Mouse (Mus musculus): Measurements from ENCODE around the gene Arpc1a. TPM values are rescaled to one million over a fixed set of nuclear protein-coding genes. Genes with fewer than 3 reads are reported as not detected.
"Not testable (repeated sequence)": the region's sequence is repeated elsewhere in the genome, so short reads cannot be mapped to it uniquely, and the experiment has no call there.

Gene Arpc1a
- total RNA-seq, 2 experiments from 2014 or later, result 194 to 211 TPM

GRCm38 (mm10) chr5:145130995-145131394 lies 47.4 kb downstream of the Arpc1a start:
- intact Hi-C loops (cut with DNase I), result no loop called here
- DNase-seq (ENCODE audit: low spot score in 2 of 2), result no peak

DNA sequence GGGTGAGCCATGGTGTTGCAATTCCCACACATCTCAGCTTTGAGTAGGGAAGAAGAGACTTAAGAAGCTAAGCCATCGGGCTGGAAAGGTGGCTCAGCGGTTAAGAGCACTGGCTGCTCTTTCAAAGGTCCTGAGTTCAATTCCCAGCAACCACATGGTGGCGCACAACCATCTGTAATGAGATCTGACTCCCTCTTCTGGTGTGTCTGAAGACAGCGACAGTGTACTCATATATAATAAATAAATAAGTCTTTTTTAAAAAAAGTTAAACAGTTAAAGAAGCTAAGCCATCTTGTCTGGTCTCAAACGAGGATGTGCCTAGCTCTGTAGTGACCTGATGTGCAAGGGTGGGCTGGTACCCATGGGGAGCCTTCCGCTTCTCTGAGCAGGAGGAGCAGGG lies 49.6 kb downstream of the Arpc1a start:
- DNase-seq (ENCODE audit: low spot score in 2 of 2), result not testable (repeated sequence)

GRCm38 (mm10) chr5:145138836-145139235 lies 55.2 kb downstream of the Arpc1a start:
- DNase-seq (ENCODE audit: low spot score in 2 of 2), result no peak
- intact Hi-C loops (cut with DNase I), result no loop called here

More for the DNA sequence above, 49.6 kb downstream of the Arpc1a start:
- intact Hi-C loops (cut with DNase I), result not testable (repeated sequence)

GRCm38 (mm10) chr5:145139571-145140519 lies 56.2 kb downstream of the Arpc1a start, which contains the start of the genes Pdap1 and Bud31:
Gene Pdap1 (minus strand): TSS chr5:145140238.
Gene Bud31 (plus strand): TSS chr5:145140362.
- intact Hi-C loops (cut with DNase I), result loop anchor here (2.0 kb wide), 1 partner anchor 27 kb away; the partner anchor contains the start of genes Cpsf4 and Ptcd1
- DNase-seq (ENCODE audit: low spot score in 2 of 2), result peak; percentile 96 to 97

DNA sequence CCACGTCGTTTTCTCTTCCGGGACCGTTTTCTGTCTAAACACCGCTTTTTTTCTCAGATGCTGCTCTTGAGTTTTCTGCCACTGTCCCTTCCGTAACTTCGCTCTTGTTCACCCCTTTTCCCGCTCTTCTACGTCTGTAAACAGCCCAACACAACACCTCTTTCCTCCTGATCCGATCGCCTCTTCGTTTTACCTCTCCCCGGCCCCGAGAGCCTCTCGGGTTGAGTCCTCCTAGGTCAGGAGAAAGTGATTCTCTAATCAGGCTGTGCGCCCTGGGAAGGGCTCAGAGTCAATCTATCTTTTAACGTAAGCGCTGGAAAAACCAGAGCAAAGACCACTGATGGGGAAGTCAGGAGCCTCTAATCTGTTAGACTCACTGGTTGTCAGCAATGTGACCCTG lies 57.0 kb downstream of the Arpc1a start:
- intact Hi-C loops (cut with DNase I), result loop anchor here (2.0 kb wide), 1 partner anchor 26 kb away; the partner anchor contains the start of genes Cpsf4 and Ptcd1
- no peak for DNase-seq (ENCODE audit: low spot score in 2 of 2)

GRCm38 (mm10) chr5:145147748-145148147 lies 64.1 kb downstream of the Arpc1a start:
- intact Hi-C loops (cut with DNase I), result no loop called here
- DNase-seq (ENCODE audit: low spot score in 2 of 2), result no peak

DNA sequence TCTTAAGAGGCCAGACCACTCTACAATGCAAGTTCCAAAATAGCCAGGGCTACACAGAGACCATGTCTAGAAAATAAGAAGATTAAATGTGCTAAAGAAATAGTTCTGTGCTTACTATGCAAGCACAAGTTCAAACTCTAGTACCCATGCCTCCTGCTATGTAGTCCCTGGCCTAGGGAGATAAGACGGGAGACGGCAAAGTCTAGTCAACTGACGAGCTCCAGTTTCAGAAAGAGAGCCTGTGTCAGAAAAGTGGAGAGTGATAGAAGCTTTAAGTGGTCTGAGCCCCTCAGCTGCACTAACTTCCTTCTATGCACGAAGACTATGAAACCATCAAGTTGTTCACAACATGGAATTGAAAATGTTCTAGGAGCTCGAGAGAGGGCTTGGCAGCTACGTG lies 65.7 kb downstream of the Arpc1a start:
- intact Hi-C loops (cut with DNase I), result no loop called here
- no peak for DNase-seq (ENCODE audit: low spot score in 2 of 2)

DNA sequence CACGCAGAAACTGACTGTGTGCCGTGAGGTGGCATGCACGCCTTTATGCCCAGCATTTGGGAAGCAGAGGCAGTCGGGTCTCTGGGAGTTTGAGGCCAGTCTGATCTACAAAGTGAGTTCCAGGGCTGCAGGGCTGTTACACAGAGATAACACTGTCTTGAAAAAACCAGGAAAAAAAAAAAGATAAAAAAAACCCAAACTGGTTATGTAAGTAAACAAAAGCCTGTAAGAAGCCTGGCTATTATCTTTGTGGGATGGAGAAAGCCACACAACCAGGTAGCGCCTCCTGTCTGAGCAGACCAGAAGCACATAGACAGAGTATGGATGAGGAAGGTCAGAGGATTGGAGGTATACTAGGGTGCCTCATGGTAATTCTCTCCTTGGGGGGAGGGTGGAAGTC lies 69.1 kb downstream of the Arpc1a start:
- intact Hi-C loops (cut with DNase I), result no loop called here
- no peak for DNase-seq (ENCODE audit: low spot score in 2 of 2)

Other genes starting within 250 kb of the Arpc1a start
- gene Smurf1, start 118.0 kb upstream of the Arpc1a start, total RNA-seq (2021), result 10 to 100 TPM; 34.6 to 37.2 TPM
- gene Gm4871, start 51.1 kb upstream of the Arpc1a start, total RNA-seq (2021), result not detected
- not detected for gene 1700018F24Rik, start 40.8 kb upstream of the Arpc1a start, total RNA-seq (2021)
- gene Kpna7, start 200 bp downstream of the Arpc1a start, total RNA-seq (2021), result not detected
- gene Arpc1b, start 30.4 kb downstream of the Arpc1a start, total RNA-seq (2021), result 10 to 100 TPM; 23.6 to 24.1 TPM
- gene Pdap1, start 56.4 kb downstream of the Arpc1a start, total RNA-seq (2021), result 100 to 1,000 TPM in 1 of 2 experiments, 10 to 100 TPM in 1; 93.9 to 102 TPM
- 10 to 100 TPM; 78.7 to 89.9 TPM for gene Bud31, start 56.5 kb downstream of the Arpc1a start, total RNA-seq (2021)
- gene Ptcd1, start 83.3 kb downstream of the Arpc1a start, total RNA-seq (2021), result 10 to 100 TPM; 20.7 to 21.9 TPM
- 10 to 100 TPM; 23.2 to 26.9 TPM for gene Cpsf4, start 83.4 kb downstream of the Arpc1a start, total RNA-seq (2021)
- gene Atp5j2, start 108.2 kb downstream of the Arpc1a start, total RNA-seq (2021), result 100 to 1,000 TPM; 219 to 270 TPM
- 10 to 100 TPM; 12.6 to 14.3 TPM for gene Zkscan14, start 118.0 kb downstream of the Arpc1a start, total RNA-seq (2021)
- 10 to 100 TPM; 10.8 to 11.9 TPM for gene Zkscan5, start 120.7 kb downstream of the Arpc1a start, total RNA-seq (2021)
- gene Zfp655, start 147.9 kb downstream of the Arpc1a start, total RNA-seq (2021), result 10 to 100 TPM; 31.2 to 31.6 TPM
- 10 to 100 TPM; 20.6 to 21.0 TPM for gene Zscan25, start 196.7 kb downstream of the Arpc1a start, total RNA-seq (2021)

Data from left cerebral cortex, postnatal 36 days (tissue).